Mouse (Mus musculus) adrenal gland, postnatal 36 days (tissue): ENCODE results near the gene Tbc1d30. TPM values are rescaled to one million over a fixed set of nuclear protein-coding genes. Genes with fewer than 3 reads are reported as not detected.

Source experiments
- DNase-seq, 2 experiments: peaks; one replicate each; pipeline ENCODE4 v3.0.0; 2021; ENCODE audit warnings: mixed read lengths in 1 of 2
- total RNA-seq, 2 experiments: library from RNA; stranded (reverse); gene quantifications; 2 replicates each; pipeline ENCODE4 v1.2.3; 2021

Tbc1d30 gene
- total RNA-seq, 2 experiments from 2014 or later, result 3.1 to 10.6 TPM

DNA sequence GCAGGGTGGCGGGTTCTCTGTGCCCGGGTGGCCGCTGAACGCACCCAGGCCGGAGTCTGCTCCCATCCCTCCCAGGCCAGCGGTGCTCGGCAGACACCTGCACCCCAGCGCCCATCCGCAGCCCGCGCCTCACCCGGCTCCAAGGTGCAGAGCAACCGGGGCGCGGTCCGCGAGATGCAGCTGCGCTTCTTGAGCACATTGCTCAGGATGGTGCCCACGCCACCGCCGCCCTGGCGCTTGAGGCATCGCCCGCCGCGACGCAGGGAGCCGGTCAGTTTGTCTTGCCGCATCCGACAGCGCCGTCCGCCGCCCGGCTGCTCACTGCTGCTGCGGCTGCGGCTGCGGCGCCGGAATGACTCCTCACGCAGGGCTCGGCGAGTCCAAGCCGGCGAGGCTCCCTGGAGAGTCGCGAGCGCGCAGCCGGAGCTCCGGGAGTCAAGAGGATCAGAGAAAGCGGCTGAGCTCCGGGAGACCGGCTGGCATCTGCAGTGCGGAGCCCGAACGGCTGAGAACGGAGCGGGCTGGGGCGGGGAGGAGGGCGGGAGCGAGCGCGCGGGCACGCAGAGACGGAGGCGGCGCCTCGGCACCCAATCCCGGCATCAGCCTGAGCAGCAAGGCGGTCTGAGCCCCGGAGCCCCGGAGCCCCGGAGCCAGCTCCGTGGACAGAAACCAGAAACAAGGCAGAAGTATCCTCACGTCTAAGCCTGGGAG lies 40.4 kb downstream of the Tbc1d30 start:
- DNase-seq, result peak; percentile 79 to 84

- DNase-seq, result peak; percentile 8 to 11
These were observed 41.1 kb downstream of the Tbc1d30 start for GRCm38 (mm10) chr10:121309801-121310510.

- DNase-seq, result peak in 1 of 2 experiments; percentile 15
These were observed 41.9 kb downstream of the Tbc1d30 start for GRCm38 (mm10) chr10:121309123-121309655.

GRCm38 (mm10) chr10:121305441-121305840 lies 45.6 kb downstream of the Tbc1d30 start:
- DNase-seq, result peak in 1 of 2 experiments; percentile 31

- no peak for DNase-seq
These were observed 47.5 kb downstream of the Tbc1d30 start for GRCm38 (mm10) chr10:121303559-121303958.

DNA sequence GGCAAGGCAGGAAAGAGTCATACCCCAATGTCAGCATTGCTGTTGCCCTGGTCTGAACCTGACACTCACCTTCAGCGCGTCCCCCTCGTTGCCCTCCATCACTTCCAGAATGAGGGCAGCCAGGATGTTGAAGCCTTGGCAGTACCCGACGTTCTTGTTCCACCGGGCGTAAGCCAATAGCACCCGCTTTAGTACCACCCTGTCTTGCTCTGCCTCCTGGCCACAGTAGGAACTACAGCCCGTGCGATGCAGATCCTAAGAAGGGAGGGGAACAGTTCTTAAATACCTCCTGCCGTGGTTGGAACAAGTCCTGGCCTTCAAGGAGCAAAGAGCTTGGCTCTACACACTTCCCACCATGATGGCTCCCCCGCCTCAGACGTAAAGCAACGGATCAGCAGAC lies 49.2 kb downstream of the Tbc1d30 start:
- no peak for DNase-seq

DNA sequence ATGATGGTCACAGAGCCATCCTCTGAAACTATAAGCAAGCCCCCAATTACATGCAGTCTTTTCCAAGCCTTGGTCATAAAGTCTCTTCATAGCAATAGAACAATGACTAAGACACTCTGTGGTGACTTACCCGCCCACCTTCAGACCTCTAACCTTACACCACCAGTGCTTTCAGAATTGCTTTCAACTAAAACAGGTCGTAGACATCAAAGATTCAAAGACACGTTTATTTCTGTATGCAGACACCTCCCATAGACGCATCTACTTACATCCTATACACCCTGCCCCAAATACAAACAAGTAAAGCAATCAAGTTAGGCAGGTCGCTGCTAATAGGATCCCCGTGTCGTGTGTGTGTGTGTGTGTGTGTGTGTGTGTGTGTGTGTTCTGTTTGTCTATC lies 50.4 kb downstream of the Tbc1d30 start:
- DNase-seq, result no peak

GRCm38 (mm10) chr10:121297054-121297701 lies 53.9 kb downstream of the Tbc1d30 start:
- peak; percentile 53 to 75 for DNase-seq

DNA sequence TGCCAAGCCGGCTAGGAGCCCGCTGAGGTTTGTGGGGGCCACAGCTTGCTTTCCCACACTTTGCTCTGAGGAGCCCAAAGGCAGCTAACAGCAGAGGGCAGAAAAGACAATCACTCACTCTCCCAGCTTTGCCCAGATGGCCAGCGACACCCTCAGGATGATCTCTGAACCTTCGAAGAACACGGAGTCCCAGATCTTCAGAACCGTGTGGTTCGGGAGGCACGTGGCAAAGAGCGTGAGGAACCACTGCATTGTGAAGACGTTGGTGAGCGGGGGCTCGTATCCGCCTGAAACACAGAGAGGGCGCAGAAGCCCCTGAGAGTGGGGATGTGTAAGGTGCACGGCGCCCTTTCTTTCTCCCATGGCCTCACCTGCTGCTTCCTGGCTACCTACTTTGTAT lies 56.6 kb downstream of the Tbc1d30 start:
- no peak for DNase-seq

DNA sequence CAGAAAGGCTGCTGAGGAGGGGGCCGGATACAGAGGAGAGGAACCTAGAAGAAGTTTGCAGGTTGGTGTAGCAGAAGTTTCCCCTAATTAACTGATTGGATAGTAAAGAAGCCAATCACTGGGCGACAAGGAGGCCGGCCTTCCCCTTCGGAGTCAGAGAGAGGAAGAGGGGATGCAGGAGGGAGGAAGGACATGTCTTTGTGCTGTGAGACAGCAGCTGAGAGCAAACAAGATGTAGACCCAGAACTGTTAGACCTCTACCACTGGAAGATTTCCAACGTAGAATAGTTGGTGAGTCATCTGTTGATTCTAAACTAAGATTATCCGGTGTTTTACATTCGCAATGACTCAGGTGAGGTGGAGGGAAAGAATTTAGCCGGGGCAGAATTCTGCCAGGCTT lies 57.2 kb downstream of the Tbc1d30 start:
- no peak for DNase-seq

- no peak for DNase-seq
These were observed 59.7 kb downstream of the Tbc1d30 start for GRCm38 (mm10) chr10:121291272-121291917.

- DNase-seq, result no peak
These were observed 60.4 kb downstream of the Tbc1d30 start for GRCm38 (mm10) chr10:121290682-121291078.

- DNase-seq, result no peak
These were observed 61.0 kb downstream of the Tbc1d30 start for GRCm38 (mm10) chr10:121289970-121290681.

DNA sequence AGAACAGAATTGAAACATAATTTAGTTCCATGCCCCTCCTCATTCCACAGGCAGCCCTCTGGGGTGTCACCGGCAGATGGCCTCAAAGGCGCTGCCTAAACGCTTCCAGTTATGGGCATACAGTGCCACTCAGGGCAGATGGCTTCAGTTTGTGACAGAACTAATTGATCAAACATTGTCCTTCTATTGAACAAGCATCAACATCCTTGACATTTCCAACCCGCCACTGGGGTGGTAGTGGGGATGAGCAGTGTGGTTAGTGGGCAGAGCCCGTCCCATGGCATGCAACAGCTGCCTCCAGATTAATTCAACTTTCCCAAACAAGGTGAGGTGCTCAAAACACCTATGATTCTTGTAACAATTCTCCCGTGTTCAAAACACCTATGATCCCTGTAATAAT lies 68.2 kb downstream of the Tbc1d30 start:
- DNase-seq, result peak; percentile 16 to 57

- no peak for DNase-seq
These were observed 68.6 kb downstream of the Tbc1d30 start for GRCm38 (mm10) chr10:121282436-121282835.

DNA sequence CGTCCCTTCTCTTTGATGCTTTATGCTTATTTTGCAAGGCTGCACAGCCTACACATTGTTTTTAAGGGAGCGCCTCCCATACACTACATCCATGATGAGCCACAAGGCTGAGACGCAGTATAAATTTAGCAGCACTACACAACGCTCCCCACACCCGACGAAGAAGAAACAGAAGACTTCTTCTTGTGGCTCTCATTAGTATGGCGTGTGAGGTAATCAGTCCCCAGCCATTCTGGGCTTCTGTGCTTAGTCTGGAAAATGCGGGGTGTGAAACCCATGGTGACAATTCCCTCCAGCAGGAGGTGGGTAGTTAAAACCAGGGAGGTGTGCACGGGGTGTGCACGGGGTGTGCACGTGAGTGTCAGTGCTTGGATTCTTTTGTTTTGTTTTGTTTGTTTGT lies 70.1 kb downstream of the Tbc1d30 start:
- no peak for DNase-seq

DNA sequence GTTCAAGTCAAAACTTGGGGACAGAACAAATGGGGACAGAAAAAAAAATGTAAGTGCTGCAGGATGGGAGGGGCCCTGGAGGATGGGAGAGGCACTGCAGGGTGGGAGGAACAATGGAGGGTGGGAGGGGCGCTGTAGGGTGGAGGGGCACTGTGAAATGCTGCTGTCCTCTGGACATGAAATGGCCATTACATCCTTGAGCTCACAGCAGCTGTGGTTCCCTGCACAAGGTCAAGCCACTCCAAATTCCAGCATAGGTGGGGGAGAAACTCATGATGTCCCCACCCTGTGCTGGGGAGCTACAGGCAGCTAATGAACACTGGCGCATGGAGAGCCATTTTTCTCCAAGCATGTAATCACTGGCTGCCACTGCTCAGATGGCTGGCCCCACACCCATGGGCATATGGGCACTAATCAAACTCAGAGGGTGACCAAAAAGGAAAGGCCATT lies 74.0 kb downstream of the Tbc1d30 start:
- DNase-seq, result no peak

DNA sequence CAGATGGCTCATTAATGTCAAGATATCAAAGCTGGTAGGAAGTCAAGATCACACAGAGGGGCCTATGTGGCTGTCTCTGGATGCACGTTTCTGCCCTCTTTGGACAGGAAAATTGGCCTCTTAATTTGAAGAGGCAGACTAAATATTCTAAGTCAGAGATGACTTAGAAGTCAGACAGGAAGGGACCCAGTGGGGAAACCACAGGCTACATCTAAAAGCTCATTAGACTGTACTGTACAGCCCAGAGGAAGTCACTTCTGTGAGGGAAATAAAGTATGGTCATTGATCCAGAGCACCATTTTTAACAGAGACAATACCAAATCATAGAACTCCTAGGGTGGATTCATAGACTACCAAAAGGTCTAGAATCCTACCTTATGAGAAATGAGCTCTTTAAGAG lies 76.1 kb downstream of the Tbc1d30 start:
- DNase-seq, result no peak

GRCm38 (mm10) chr10:121271002-121271401 lies 80.1 kb downstream of the Tbc1d30 start:
- DNase-seq, result no peak

DNA sequence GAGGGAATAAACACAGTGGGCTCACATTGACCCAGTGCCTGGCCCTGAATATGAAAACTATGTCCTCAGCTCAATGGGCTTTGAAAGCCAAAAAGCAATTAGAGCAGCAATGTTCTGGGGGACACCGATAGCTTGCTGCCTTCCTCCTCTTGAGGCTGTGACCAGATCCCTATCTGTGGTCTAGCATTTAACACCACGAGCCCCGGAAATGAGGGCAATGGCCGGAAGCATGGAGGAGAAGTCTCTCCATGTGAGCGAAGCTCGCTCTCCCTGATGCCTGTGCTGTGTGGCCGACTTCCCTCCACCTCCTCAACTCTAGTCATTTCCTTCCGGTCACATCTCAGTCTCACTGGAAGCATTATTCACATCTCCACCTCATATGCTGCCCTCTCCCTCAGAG lies 82.3 kb downstream of the Tbc1d30 start:
- DNase-seq, result no peak

GRCm38 (mm10) chr10:121264204-121264575 lies 86.9 kb downstream of the Tbc1d30 start:
- no peak for DNase-seq
